Mouse (Mus musculus) granulocyte monocyte progenitor cell, adult 5-6 weeks (primary cell): ENCODE data around the gene Inpp4b. TPM values are rescaled to one million over a fixed set of nuclear protein-coding genes. Genes with fewer than 3 reads are reported as not detected.

ENCODE experiments used
- ATAC-seq: replicated peaks from 2 replicates; pipeline ENCODE4 v1.8.0; 2016; ENCODE audit warnings: mild to moderate bottlenecking, moderate TSS enrichment, inconsistent platforms; ENCODE audit not compliant: poor library complexity, severe bottlenecking
- total RNA-seq, 2 experiments: library from RNA; stranded (forward) in 1 of 2; stranded (reverse) in 1 of 2; fragments of 200-712, 200-1000 nt in 1 of 2; fragments of >200 nt in 1 of 2; fragmentation: Nextera tagmentation in 1 of 2; gene quantifications; 2 replicates each; pipeline ENCODE4 v1.2.3; 2014 to 2017

Gene Inpp4b
- total RNA-seq, 2 experiments from 2014 or later, result 0.73 to 4.7 TPM

DNA sequence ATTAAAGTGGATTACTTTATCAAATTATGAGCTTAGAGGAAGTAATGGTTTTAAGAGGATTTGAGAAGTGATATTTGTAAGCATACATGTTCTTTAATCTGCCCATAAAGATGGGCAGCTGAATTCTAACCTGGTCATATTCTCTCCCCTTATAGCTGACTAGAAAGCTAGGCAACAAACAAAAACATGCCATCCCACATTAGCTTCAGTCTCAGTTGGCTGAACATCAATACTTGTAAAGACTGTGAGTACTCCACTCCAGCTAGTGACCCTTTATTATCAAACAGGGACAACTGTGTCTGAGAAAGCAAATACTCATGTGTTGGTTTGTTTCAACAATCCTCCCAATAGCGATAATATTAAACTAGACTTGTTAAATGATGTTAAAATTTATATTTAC lies 748.5 kb downstream of the Inpp4b start:
- no peak for ATAC-seq

DNA sequence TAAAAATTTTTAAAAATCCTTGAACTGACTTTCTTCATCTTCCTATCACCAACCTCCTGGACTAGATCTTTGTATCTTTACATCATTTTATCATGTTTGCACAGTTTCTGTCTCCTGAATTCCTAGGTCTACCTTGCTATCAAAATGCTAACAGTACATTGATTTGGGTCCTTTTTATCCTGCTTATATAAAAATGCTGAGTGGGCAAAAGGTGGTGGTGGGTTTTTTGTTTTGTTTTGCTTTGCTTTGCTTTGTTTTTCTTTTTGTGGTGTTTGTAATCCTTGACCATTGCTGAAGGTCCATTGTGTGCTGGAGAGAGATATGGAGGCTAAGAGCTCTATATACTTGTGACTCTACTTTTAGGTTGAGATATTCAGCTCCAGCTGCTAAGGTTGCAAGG lies 750.9 kb downstream of the Inpp4b start:
- ATAC-seq, result no peak

DNA sequence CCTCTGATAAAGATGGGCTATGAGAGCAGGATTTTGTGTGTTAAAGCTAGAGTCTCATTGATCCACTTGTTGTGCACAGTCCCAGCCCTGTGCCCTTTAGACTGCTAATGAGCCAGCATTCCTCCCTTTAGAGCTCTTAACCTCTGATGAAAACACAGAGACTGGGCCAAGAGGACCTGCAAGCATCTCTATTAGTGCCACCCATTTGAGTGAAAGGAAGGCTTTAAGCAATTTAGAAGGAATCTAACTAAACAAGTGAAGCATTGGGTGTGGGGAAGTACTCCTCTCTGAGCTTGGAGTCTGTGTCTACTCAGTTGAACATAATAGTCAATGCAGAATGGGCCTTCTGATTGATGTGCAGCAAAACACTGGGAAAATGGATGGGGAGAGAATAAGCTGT lies 762.2 kb downstream of the Inpp4b start:
- ATAC-seq, result no peak

DNA sequence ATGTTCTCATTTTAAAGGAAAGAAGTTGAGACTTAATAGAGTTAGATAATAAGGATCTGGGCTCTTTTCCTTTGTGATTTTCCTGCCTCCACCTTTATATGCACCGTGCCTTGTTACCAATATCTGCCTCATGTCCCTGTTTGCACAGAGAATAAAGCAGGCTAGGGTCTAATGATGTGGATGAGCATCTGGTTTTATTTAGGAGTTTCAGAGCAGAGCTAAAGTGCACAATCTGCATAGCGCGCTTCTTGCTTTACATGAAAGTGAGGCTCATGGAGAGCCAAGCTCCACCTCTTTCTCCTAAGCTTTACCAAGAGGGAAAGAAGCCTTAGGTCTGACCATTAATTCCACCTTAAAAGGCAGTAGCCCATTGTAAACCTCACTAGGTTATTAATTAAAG lies 763.8 kb downstream of the Inpp4b start:
- ATAC-seq, result no peak

DNA sequence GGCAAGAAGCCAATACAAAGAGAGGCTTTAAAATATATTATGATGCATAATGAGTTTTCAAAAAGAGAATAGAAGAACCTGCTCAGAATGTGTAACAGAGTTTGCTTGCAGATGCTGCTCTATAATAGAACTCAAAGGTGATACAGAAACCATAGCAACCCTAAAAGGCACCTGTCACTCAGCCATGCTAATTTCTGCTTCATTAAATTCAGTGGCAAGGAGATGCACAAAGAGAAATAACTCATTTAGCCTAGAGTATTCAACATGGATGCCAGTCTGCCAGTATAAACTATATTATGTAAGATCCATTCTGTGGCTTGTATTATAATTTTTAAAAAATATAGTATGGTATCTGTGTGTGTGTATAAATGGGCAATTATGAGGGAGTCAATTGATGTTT lies 807.9 kb downstream of the Inpp4b start:
- ATAC-seq, result no peak

DNA sequence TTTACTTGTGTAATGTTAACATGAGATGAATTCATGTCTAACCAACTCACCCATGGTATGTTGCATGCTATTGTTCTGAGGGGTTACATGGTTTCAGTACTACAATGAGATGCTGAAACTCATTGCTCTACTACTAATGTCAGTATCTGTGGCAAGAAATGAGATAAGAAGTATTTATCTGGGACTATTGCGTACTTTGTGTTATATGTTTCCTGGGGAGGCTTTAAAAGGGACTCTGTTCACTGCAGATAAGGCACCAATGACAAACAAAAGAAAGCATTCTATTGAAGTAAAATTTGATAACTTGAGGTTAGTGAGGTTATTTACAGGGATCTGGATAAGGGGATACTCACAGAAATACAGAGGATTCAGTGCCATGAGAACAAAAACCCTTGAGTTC lies 815.6 kb downstream of the Inpp4b start:
- ATAC-seq, result no peak
